Mouse (Mus musculus): ENCODE data around the gene Catsperg1.
"Not testable (repeated sequence)": the region's sequence is repeated elsewhere in the genome, so short reads cannot be mapped to it uniquely, and the experiment has no call there.

Catsperg1 gene

DNA sequence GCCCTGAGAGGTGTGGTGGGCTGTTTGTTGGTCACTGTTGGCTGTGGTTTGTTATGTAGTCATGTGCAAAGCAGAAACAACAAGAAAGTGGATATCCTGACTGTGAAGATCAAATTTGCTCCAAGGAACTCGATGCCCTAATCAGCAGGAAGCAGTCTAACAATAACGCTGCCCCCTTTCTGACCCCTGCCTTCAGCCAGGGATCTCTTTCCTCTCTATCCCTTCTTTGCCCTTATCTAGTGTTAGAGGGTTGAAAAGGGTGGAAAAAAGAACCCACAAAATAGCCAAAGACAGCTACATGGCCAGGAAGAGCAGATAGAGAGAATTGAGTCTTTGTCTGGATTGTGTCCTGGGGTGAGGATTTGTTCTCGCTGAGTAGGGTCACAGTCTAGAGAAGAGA, 16.7 kb upstream of the Catsperg1 start:
- no peak for DNase-seq (ENCODE audit: low spot score)

DNA sequence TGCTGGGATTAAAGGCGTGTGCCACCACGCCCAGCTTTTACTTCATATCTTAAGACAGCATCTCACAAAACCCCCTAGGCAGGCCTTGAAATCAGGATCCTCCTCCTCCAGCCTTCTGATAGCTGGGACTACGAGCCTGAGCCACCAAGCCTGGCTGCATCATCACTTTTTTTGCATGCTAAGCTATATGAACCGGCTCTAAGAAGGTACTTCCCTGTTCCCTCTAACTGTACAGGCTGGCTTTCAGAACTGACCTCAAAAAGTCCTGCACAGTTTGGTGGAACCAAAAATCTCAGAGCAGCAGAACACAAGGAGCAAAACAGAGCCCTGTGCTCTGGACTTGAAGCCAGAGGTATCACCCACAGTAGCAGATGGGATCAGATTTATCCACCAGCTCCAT, 14.4 kb upstream of the Catsperg1 start:
- no peak for DNase-seq (ENCODE audit: low spot score)

DNA sequence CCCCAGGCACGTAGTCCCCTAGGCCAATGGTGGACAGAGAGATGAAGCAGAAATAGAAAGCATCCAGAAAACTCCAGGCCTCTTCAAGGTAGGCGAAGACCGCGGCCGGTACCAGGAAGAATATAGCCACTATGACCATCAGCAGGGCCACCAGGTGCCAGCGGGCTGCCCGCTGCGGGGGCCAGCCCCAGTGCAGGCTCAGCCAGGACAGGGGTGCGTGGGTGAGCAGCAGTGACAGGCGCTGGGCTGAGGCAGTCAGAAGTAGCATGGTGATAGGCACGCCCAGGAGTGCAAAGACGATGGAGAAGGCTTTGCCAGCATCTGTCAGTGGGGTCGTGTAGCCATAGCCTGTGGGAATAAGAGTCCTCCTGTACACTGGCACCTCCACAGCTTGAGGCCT, 11.7 kb upstream of the Catsperg1 start:
- DNase-seq (ENCODE audit: low spot score): no peak

GRCm38 (mm10) chr7:29224756-29225394, 11.0 kb upstream of the Catsperg1 start:
- DNase-seq (ENCODE audit: low spot score): peak; percentile 80

GRCm38 (mm10) chr7:29214846-29215245, 1.0 kb upstream of the Catsperg1 start:
- no peak for DNase-seq (ENCODE audit: low spot score)

GRCm38 (mm10) chr7:29214236-29214635, 401 bp upstream of the Catsperg1 start:
- no peak for DNase-seq (ENCODE audit: low spot score)

- not testable (repeated sequence) for DNase-seq (ENCODE audit: low spot score)
Measured at GRCm38 (mm10) chr7:29212775-29213560, 867 bp downstream of the Catsperg1 start.

- peak; percentile 48 for DNase-seq (ENCODE audit: low spot score)
Measured at GRCm38 (mm10) chr7:29212199-29212765, 1.6 kb downstream of the Catsperg1 start.

DNA sequence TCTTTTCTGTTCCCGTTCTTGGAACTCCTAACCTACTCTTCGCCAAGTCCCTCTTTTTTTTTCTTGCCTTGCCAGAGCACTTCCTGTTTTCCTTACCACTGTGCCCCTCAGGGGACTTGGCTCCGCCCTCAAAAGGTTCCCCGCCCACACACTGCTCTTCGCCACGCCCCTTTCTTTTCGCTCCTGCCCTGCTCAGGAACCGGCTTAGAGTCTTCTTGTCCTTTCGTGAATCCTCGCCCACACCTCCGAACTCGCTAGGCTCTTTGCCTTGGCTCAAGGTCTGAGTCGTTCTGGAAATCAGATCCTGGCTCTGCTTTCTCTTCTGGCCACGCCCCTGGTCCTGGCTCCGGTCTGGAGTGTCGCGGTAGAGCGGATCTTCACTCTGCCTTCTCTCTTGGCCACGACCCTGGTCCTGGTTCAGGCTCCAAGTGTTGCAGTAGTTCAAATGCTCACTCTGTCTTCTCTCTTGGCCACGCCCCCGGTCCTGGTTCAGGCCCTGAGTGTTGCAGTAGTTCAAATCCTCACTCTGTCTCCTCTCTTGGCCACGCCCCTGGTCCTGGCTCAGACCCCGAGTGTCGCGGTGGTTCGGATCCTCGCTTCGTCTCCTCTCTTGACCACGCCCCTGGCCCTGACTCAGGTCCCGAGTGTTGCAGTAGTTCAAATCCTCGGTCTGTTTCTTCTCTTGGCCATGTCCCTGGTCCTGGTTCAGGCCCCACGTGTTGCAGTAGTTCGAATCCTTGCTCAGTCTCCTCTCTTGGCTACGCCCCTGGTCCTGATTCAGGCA, 2.2 kb downstream of the Catsperg1 start:
- peak; percentile 88 for DNase-seq (ENCODE audit: low spot score)

DNA sequence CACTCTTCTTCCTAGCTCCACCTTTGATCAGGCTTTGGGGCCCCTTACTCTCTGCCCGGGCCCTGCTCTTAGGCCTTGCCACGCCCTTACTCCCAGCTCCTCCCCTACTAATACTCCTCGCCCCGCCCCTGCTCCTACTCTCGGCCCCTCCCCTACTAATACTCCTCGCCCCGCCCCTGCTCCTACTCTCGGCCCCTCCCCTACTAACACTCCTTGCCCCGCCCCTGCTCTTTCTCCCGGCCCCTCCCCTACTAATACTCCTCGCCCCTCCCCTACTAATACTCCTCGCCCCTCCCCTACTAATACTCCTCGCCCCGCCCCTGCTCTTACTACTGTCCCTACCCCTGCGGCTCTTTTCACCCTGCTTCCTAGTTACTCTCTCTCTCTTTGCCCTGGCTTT, 2.8 kb downstream of the Catsperg1 start:
- not testable (repeated sequence) for DNase-seq (ENCODE audit: low spot score)

DNA sequence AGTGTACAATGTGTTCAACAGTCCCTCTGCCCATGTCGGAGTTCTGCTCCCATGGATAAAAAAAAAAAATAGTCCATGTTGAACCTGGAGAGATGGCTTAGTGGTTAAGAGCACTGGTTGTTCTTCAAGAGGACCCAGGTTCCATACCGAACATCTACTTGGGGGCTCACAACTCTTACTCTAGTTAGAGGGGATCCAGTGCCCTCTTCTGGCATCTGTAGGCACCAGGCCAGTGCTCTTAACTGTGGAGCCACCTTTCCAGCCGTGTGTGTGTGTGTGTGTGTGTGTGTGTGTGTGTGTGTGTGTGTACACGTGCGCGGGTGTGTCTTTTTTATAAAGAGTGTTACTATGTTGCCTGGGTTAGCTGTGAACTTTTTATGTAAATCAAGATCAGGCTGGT, 11.3 kb downstream of the Catsperg1 start:
- DNase-seq (ENCODE audit: low spot score): no peak

DNA sequence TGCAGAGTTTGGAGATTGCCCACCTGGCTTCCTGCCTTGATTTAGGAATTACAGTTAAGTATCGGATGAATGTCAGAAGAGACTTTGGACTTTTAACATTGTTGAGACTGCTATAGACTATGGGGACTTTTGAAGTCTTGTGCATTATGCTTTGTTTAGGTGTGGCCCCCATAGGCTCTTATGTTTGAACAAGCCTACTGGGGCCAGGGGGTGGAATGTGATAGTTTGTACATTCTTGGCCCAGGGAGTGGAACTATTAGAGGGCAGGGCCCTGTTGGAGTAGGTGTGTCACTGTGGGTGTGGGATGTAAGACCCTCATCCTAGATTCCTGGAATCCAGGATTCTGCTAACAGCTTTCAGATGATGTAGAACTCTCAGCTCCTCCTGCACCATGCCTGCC, 19.6 kb downstream of the Catsperg1 start:
- not testable (repeated sequence) for DNase-seq (ENCODE audit: low spot score)

DNA sequence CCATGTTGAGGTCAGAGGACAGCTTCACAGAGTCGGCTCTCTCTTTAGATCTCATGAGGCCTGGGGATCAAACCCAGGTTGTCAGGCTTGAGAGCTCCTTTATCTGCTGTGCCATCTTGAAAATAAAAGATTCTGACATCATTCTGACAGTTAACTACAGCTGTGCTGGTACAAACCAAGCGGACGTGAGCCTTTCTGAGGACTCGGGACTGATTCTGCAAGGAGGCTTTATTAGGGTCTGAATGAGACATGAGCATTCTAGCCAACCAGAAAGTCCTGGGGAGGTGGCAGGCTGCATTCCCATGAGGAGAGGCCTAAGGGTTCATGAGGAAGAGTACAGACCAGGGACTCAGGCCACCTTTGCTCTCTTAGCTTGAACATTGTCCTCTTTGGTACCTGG, 32.5 kb downstream of the Catsperg1 start:
- not testable (repeated sequence) for DNase-seq (ENCODE audit: low spot score)

- no peak for DNase-seq (ENCODE audit: low spot score)
Measured at GRCm38 (mm10) chr7:29180854-29181236, 33.0 kb downstream of the Catsperg1 start.

GRCm38 (mm10) chr7:29180077-29180853, 33.6 kb downstream of the Catsperg1 start, which contains the start of gene Psmd8:
Gene Psmd8, minus strand, starts transcription at chr7:29180701.
- DNase-seq (ENCODE audit: low spot score): peak; percentile 99

DNA sequence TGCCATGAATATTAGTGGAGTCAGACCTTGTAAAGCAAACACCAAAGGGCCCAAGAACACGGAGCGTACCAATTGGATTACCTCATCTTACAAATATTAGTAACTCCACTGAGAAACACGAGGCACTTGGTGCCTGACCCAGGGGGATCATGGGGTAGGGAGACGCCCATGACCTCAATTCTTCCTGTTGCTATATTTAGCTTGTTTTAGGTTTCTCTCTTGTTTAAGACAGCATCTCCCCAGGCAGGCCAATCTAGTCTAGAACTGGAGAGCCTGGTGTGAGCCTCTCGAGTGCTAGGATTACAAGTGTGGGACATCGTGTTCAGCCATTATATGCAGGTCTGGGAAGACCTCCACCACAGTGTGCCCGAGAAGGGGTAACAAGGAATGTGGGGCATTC, 34.5 kb downstream of the Catsperg1 start:
- DNase-seq (ENCODE audit: low spot score): no peak

GRCm38 (mm10) chr7:29178106-29178505, 35.7 kb downstream of the Catsperg1 start:
- no peak for DNase-seq (ENCODE audit: low spot score)

DNA sequence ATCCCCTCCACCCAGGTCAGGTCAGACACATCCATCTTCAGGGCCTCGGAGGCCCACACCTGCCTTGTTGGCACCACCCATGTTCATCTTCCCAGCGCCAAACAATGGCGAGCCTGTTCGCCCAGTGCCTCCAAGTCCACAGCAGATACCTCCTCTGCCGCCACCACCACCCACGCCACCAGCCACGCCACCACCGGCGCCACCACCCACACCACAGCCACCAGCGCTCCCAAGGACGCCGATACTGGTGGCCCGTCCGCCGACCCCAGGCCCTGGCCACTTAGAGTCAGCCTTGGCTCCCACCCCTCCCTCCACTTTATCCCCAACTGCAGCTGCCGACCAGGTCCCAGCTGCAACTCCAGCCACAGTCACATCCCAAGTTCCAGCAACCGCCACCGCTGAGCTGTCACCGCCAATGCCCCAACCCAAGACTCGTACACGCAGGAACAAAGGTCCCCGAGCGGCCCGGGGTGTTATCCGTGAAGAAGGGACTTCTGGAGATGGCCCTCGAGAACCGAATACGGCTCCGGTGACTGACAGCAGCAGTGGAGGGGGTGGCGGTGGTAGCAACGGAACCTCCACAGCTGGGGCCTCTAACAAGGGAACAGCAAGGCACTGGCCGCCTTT, 41.3 kb downstream of the Catsperg1 start:
- DNase-seq (ENCODE audit: low spot score): no peak

GRCm38 (mm10) chr7:29171562-29172097, 42.2 kb downstream of the Catsperg1 start:
- DNase-seq (ENCODE audit: low spot score): no peak

- peak; percentile 65 for DNase-seq (ENCODE audit: low spot score)
Measured at GRCm38 (mm10) chr7:29170755-29171561, 42.9 kb downstream of the Catsperg1 start.

All from embryo, embryonic 10 days (tissue).